Mouse (Mus musculus): Measurements from ENCODE around the gene Ptges2. TPM values are rescaled to one million over a fixed set of nuclear protein-coding genes. Genes with fewer than 3 reads are reported as not detected.

The Ptges2 gene
- polyA plus RNA-seq, 1 experiment, result 87.7 TPM

DNA sequence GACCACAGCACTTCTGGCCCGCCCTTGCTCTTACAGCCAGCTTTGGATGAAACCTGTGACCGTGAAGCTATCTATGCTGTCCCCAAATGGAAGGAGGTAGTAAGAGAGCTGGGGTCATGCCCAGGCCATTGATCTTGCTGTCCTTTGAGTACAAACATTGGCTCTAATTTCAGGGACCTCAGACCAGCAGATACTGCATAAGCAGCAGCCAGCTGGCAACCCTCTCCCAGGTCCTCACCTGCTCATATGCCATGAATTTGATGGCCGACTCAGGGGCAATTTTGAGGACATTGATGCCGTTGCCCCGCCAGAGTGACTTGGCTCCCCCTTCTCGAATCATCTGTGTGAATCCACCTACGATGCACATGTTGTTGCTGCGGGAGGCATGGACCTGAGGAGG lies 21.8 kb downstream of the Ptges2 start:
- Histone ChIP-seq H3K4me1 (ENCODE audit: control insufficient read depth, insufficient read depth, insufficient read length, low read length) (peaks cover 7% of the 10 kb centered on the region), H3K4me3 (ENCODE audit: insufficient read depth, low read depth, low read length) (no peak overlapping the region), H3K27ac (replicated peaks; ENCODE audit: low read depth, low read length) (no peak overlapping the region)

DNA sequence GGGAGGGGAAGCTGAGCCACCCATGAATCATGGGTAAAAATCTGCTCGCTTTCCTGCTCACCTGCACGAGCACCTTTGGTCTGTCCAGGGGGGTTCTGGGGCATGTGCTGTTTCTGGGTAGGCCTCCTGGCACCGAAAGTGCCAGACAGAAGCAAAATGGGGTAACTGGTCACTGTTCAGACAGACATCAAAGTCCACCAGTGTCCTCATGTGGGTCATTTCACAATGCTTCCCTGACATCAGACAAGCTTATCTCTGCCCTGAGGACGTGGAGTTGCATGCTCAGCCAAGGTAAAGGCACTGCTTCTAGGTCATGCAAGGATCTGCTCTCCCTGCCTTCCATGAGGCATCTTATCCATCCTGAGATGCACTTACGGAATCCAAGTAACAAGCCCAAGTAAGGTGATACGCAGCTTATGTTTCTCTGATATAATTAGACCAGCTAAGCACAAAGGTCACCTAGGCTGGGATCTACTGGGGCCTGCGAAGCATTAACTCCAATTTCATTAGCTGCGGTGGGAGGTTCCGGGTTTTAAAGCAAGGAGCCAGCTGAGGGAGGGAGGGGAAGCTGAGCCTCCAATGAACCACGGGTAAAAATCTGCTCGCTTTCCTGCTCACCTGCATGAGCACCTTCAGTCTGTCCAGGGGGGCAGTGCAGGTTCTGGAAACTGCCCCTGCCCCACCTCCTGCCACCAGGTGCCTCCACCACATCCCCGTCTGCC lies 22.9 kb downstream of the Ptges2 start:
- peaks cover 14% of the 10 kb centered on the region for H3K4me1 ChIP-seq (ENCODE audit: control insufficient read depth, insufficient read depth, insufficient read length, low read length)
- H3K27ac ChIP-seq (replicated peaks; ENCODE audit: low read depth, low read length), result no peak overlapping the region
- H3K4me3 ChIP-seq (ENCODE audit: insufficient read depth, low read depth, low read length), result no peak overlapping the region

DNA sequence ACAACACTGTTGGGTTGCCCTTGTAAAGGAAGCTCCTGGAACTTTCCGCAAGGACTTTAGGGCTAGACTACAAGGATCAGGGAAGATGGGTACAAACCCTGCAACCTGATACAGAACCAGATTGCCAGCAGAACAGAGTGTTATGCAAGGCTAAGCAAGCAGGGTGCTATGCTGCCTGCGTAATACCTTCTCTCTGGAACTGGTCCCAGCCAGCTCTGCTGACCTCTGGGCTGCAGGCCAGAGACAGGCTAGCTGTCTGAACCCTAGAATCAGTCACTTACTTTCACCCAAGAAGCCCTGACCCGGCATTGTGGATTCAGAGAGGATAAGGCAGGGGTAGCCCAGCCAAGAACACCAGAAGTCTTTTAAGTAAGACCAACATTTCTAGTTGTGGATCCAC lies 23.7 kb downstream of the Ptges2 start:
- peak overlapping the region; percentile 12; the same call in 1 of the 2 replicates for H3K27ac ChIP-seq (replicated peaks; ENCODE audit: low read depth, low read length)
- H3K4me1 ChIP-seq (ENCODE audit: control insufficient read depth, insufficient read depth, insufficient read length, low read length), result peaks cover 15% of the 10 kb centered on the region
- no peak overlapping the region for H3K4me3 ChIP-seq (ENCODE audit: insufficient read depth, low read depth, low read length)

DNA sequence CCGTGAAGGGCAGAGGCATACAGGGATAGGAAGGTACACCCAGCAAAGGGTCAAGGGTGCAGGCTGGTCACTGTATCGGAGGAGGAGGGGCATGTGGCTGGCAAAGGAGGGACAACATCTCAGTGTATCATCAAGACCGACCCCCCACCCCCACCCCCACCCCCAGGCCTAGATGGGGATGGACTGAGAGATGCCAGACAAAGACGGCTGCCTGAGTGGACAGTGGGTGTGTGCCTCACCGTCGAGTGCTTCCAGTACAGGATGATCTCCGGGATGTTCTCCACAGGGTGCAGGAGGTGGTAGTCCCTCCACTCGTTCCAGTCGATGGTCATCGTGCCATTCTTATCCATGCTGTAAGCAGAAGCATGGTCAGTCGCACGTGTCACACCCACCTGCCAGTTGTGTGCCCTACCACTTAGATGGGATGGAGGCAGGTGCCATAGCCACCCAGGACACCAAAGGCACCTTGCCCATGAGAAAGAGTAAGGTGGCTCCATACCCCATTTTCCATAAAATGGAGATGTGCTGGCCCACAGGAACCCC lies 24.4 kb downstream of the Ptges2 start:
- Histone ChIP-seq H3K4me3 (ENCODE audit: insufficient read depth, low read depth, low read length) (no peak overlapping the region), H3K27ac (replicated peaks; ENCODE audit: low read depth, low read length) (peak overlapping the region; percentile 12; the same call in 1 of the 2 replicates), H3K4me1 (ENCODE audit: control insufficient read depth, insufficient read depth, insufficient read length, low read length) (peaks cover 18% of the 10 kb centered on the region)

DNA sequence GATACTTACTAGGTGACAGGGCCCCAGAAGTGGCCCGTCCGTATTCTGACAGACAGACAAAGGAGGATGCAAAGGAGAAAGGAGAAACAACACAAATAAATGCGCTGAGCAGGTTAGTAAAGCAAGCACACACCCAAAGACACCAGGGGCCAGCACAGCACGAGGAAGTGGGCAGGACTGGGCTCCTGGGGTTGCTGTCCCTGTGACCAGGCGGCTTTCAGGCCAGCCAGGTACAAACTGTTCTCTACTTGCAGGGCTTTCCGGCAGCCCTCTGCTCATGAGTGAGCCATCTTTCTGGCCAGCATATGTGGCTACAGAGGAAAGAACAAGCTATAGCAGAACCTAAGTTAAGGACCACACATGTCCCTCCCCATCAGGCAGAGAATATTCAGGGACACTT lies 25.0 kb downstream of the Ptges2 start:
- Histone ChIP-seq H3K4me3 (ENCODE audit: insufficient read depth, low read depth, low read length) (no peak overlapping the region), H3K4me1 (ENCODE audit: control insufficient read depth, insufficient read depth, insufficient read length, low read length) (peaks cover 18% of the 10 kb centered on the region), H3K27ac (replicated peaks; ENCODE audit: low read depth, low read length) (no peak overlapping the region)

DNA sequence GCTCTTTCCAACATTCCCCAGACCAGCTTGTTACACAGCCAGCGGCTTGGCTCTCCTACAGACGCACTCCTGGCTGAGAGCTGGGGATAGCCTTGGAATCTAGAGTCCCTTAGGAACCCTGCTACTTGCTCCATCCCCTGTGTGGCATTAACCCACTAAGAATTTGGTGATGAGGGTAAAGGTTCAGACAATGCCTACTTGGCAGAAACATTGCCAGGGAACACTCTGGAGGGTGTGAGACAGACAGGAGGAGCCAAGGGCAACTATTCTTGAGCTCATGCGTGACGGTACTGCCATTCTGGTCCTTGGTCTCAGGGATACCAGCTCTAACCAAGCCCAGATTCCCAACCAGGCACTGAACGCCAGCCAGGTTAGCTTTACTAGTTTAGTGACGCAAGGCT lies 26.2 kb downstream of the Ptges2 start:
- no peak overlapping the region; the same call in 1 of the 2 replicates for H3K4me3 ChIP-seq (ENCODE audit: insufficient read depth, low read depth, low read length)
- peaks cover 18% of the 10 kb centered on the region for H3K4me1 ChIP-seq (ENCODE audit: control insufficient read depth, insufficient read depth, insufficient read length, low read length)
- peak overlapping the region; percentile 15; the same call in 1 of the 2 replicates for H3K27ac ChIP-seq (replicated peaks; ENCODE audit: low read depth, low read length)

DNA sequence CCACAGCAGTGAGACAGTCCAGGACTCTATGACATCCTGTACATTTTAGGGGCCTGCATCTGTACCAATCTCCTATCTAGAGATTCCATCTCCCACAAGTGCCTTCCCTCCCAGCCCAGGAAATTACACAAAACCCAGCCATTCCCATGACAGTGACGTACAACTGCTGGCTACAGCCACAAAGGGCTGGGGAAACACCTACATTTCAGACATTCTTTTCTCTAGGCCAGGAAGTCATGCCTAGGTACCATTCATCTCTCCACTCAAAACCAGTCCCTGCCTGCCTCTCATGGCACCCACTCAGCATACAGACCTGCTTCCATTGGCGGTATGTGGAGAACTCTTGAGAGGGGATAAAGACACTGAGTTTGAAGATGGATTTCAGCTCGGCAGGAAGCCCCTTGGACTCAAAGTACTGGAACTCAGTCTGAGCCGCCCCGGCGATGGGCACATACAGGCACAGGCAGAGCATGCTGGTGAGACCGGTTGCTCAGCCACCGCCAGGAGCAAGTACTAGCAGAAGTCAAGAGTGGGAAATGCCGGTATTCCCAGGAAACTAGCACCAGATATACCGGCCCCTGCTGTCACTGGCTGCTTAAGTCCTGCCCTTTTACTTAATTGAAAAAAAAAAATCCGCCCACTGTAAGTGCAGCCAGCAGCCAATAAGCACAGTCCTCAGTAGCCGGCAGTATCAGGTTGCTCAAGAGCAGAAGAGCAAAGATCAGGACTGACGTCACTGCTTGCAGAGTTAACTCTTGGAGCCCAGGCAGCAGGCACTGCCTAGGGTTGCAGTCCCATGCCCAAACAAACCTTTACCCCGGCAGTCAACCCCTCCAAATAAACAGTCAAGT lies 28.0 kb downstream of the Ptges2 start:
- H3K27ac ChIP-seq (replicated peaks; ENCODE audit: low read depth, low read length), result peak overlapping the region; percentile 98
- H3K4me3 ChIP-seq (ENCODE audit: insufficient read depth, low read depth, low read length), result peak overlapping the region; percentile 62
- peaks cover 31% of the 10 kb centered on the region for H3K4me1 ChIP-seq (ENCODE audit: control insufficient read depth, insufficient read depth, insufficient read length, low read length)

DNA sequence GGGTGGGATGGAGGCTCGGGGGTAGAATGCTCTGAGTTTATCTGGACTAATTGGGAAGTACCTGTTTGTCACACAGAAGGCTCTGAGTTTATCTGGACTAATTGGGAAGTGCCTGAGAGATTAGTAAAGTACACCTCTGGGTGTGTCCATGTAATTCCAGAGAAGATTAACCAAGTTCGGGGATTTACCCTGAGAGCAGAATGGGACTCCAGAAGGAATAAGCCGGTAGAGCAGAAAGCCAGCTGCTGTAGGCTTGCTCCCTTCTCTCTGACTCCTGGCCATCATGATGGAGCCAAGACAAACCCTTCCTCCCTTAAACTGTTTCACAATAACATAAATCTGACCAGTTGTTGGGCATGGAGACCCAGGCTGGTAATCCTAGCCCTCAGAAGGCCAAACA lies 29.1 kb downstream of the Ptges2 start:
- H3K27ac ChIP-seq (replicated peaks; ENCODE audit: low read depth, low read length), result peak overlapping the region; percentile 72
- peaks cover 40% of the 10 kb centered on the region for H3K4me1 ChIP-seq (ENCODE audit: control insufficient read depth, insufficient read depth, insufficient read length, low read length)
- no peak overlapping the region for H3K4me3 ChIP-seq (ENCODE audit: insufficient read depth, low read depth, low read length)

DNA sequence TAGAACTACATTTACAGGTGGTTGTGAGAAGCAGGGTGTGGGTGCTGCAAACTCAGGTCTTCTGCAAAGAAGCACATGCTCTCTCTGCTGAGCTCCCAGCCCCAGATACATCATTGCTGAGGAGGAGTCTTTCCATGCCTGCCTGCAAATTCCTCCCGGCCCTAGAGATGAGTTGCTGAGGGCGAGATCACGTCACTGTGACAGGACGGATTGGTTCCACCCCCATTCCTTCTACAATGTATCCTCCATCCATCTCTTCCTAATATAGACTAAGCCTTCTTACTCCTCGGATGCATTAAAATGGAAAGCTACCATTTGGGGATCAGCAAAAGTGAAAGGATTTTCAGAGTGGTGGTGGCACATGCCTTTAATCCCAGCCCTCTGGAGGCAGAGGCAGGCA lies 29.9 kb downstream of the Ptges2 start:
- H3K4me3 ChIP-seq (ENCODE audit: insufficient read depth, low read depth, low read length), result no peak overlapping the region
- peaks cover 47% of the 10 kb centered on the region for H3K4me1 ChIP-seq (ENCODE audit: control insufficient read depth, insufficient read depth, insufficient read length, low read length)
- no peak overlapping the region for H3K27ac ChIP-seq (replicated peaks; ENCODE audit: low read depth, low read length)

DNA sequence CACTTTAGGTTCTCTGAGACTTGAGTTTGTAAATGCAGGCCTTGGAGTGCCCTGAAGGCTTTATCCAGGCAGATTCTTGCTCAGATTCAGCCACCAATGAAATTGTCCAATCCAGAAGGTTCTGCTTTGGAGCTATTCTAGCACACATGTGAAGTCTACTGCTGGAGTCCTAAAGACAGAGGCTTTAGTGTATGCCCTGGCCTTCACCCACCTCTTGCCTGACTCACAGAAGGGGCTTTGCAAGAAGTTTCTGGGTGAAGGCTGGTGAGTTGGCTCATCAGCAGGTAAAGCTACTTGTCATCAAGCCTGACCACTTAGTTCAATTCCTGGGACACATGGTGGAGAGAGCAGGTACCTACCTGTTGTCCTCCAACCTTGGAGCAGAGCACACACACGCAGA lies 30.4 kb downstream of the Ptges2 start:
- H3K4me3 ChIP-seq (ENCODE audit: insufficient read depth, low read depth, low read length), result no peak overlapping the region
- no peak overlapping the region for H3K27ac ChIP-seq (replicated peaks; ENCODE audit: low read depth, low read length)
- H3K4me1 ChIP-seq (ENCODE audit: control insufficient read depth, insufficient read depth, insufficient read length, low read length), result peaks cover 51% of the 10 kb centered on the region

DNA sequence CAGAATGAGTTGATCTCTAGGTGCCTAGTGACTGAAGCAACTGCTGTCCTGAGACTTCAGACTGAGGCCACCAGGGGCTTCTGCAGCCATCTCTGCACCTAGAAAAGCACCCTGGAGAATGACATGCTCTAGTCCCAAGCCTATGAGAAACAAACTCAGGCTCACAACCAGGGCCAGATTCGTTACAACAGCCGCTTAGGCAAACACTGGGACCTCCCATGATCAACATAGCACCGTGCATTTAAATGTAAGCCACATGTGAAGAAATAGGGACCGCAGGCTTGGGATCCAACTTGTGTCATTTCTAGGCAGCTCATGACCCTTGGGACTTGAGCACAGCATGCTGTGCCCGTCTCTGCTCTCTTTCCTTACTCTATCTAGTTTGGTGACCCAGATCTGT lies 32.0 kb downstream of the Ptges2 start:
- Histone ChIP-seq H3K27ac (replicated peaks; ENCODE audit: low read depth, low read length) (no peak overlapping the region), H3K4me3 (ENCODE audit: insufficient read depth, low read depth, low read length) (no peak overlapping the region), H3K4me1 (ENCODE audit: control insufficient read depth, insufficient read depth, insufficient read length, low read length) (peaks cover 46% of the 10 kb centered on the region)

DNA sequence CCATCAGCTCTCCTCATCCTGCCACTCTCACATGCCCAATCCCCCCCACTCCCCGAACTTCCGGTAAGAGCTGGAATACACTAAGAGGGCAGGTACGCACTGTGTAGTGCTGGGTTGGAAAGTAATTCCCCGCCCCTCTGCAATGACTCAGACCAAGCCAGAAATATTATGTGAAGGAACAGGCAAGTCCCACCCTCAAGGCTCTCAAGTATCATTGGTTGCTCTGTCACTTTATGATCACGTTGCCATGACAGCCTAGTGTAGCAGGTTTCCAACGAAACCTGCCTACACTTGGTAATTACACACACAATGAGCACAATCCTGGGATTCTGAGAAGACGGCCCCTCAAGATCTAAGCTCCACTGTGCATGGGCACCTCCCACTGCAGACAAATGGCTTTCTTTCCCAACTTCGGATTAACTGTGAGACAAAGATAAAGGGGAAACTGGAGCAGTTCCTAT lies 32.6 kb downstream of the Ptges2 start:
- Histone ChIP-seq H3K4me1 (ENCODE audit: control insufficient read depth, insufficient read depth, insufficient read length, low read length) (peaks cover 40% of the 10 kb centered on the region), H3K4me3 (ENCODE audit: insufficient read depth, low read depth, low read length) (no peak overlapping the region), H3K27ac (replicated peaks; ENCODE audit: low read depth, low read length) (0 out of 2 replicates have a peak overlapping the region, but pooled peaks have one; percentile 2)

DNA sequence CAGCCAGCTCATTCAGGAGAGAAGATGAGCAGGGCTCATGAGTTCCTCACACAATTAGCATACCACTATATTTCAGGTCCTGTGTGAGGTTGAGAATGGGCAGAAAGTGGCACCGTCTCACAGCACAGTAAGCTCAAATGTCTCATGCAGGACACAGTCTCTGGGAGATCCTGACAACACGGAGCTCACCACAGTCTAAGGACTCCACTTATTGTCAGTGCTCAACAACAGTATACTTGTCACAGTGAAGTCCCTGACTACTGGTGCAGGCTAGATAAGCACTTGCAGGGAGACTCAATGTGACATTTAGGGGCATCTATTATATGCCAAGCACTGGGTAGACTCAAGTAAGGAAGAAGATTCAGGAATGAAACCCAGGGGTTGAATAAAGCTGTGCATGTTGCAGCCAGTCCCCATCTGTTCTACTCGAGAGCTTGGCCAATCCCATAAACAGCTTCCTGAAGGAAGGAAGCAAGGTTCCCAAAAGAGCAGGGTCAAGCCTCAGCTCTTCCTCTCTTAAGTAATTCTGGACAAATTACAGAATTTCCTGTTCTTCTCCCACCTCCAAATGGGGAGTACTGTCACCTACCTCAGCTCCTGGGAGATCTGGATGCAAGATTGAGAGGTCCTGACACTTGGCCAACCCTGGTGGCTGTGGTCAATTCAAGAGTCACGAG lies 33.7 kb downstream of the Ptges2 start:
- Histone ChIP-seq H3K27ac (replicated peaks; ENCODE audit: low read depth, low read length) (peak overlapping the region; percentile 56), H3K4me3 (ENCODE audit: insufficient read depth, low read depth, low read length) (no peak overlapping the region), H3K4me1 (ENCODE audit: control insufficient read depth, insufficient read depth, insufficient read length, low read length) (peaks cover 39% of the 10 kb centered on the region)

DNA sequence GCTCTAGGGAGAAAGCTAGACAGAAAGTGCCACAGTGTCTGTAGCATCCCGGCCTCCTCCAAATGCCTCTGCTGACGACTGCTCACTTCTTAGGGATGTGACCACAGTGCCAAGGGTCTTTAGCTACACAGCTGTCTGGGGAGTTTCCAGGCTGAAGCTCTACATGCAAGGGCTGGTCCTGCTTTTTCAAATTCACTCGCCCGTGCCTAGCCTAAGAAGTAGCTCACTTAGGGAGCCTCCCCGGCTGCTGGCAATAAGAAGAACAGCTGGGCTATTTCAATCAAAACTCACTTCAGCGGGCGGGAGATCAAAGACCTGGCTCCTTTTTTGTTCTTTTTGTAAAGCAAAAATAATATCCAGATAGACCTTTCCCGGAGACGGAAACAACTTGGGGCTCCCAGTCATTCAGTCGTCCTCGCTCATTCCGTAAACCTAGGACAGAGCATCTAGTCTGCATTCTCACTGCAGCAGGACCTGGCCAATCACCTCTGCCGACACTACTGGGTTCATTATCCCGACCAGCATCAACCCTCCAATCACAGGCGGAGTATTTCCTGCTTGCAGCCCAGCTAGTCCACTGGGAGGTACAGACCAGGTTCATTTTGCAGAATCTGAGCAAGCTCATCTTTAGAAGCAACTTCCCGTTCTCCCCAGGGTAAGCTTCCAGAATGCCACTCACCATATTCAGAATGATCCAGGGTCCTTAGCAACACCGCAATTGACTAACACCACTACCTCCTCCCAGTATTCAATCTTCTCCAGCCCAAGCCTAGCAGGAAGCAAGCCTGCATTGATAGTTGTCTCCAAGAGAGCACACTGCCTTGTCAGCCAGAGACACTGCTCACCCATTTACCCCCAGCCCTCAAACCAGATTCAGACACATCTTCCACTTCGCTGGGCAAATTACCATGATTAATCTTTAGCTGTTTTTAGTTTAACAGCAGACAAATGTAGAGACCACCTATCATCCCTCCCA lies 35.3 kb downstream of the Ptges2 start:
- H3K4me3 ChIP-seq (ENCODE audit: insufficient read depth, low read depth, low read length), result peak overlapping the region; percentile 26
- H3K27ac ChIP-seq (replicated peaks; ENCODE audit: low read depth, low read length), result peak overlapping the region; percentile 45
- H3K4me1 ChIP-seq (ENCODE audit: control insufficient read depth, insufficient read depth, insufficient read length, low read length), result peaks cover 38% of the 10 kb centered on the region
